Mouse (Mus musculus): ENCODE measurements around the gene Cat. TPM values are rescaled to one million over a fixed set of nuclear protein-coding genes. Genes with fewer than 3 reads are reported as not detected.

Gene Cat
- polyA plus RNA-seq, 1 experiment from 2014 or later = 89.9 TPM

Other genes starting within 250 kb of the Cat start
- 8.4 and 13.1 TPM in 2 replicates for gene Ehf, start 181.9 kb downstream of the Cat start, polyA plus RNA-seq (2014; fragmentation: Nextera tagmentation; extraction: Ambion mirVana)
- 2.0 and 2.6 TPM in 2 replicates for gene Elf5, start 73.5 kb downstream of the Cat start, polyA plus RNA-seq (2014; fragmentation: Nextera tagmentation; extraction: Ambion mirVana)
- 14.2 and 14.5 TPM in 2 replicates for gene Abtb2, start 81.2 kb upstream of the Cat start, polyA plus RNA-seq (2014; fragmentation: Nextera tagmentation; extraction: Ambion mirVana)

Measured in embryonic facial prominence, embryonic 14.5 days (tissue).